Mouse (Mus musculus) forebrain, embryonic 12.5 days (tissue): ENCODE data around the gene Gpx8. TPM values are rescaled to one million over a fixed set of nuclear protein-coding genes. Genes with fewer than 3 reads are reported as not detected.
A peak's percentile ranks its signal among the peaks of the same experiment; 100 is the strongest.
"Not testable (repeated sequence)": the region's sequence is repeated elsewhere in the genome, so short reads cannot be mapped to it uniquely, and the experiment has no call there.

Experiments
- ATAC-seq: fragments of 200-750 bp; cut with Nextera tagmentation; 2 replicates; pipeline ENCODE4 v1.8.0; 2017; ENCODE audit warnings: moderate TSS enrichment; ENCODE audit not compliant: low FRiP score
- H3K27ac ChIP-seq: fragments of 300-500 bp; sonication (generic); 2 replicates; pipeline ENCODE4 v1.5.1; 2016; ENCODE audit warnings: mild to moderate bottlenecking
- H3K27me3 ChIP-seq: fragments of 300-500 bp; sonication (generic); 2 replicates; pipeline ENCODE4 v1.6.1; 2016; ENCODE audit warnings: mild to moderate bottlenecking
- H3K36me3 ChIP-seq: fragments of 300-500 bp; sonication (generic); replicated peaks from 2 replicates; pipeline ENCODE4 v1.6.1; 2016; ENCODE audit warnings: mild to moderate bottlenecking
- H3K4me1 ChIP-seq: fragments of 300-500 bp; sonication (generic); 2 replicates; pipeline ENCODE4 v1.6.1; 2016
- H3K4me2 ChIP-seq: fragments of 300-500 bp; sonication (generic); 2 replicates; pipeline ENCODE4 v1.6.1; 2016; ENCODE audit warnings: mild to moderate bottlenecking, moderate library complexity
- H3K4me3 ChIP-seq: fragments of 300-500 bp; sonication (generic); replicated peaks from 2 replicates; pipeline ENCODE4 v1.5.1; 2016; ENCODE audit warnings: mild to moderate bottlenecking
- H3K9ac ChIP-seq: fragments of 300-500 bp; sonication (generic); 2 replicates; pipeline ENCODE4 v1.6.1; 2016; ENCODE audit warnings: mild to moderate bottlenecking
- H3K9me3 ChIP-seq: fragments of 300-500 bp; sonication (generic); 2 replicates; pipeline ENCODE4 v1.6.1; 2016
- WGBS: fragments of 180-500 bp; shearing (Covaris S2); methylation state at CpG from one replicate; pipeline ENCODE4 v1.1.7; 2016; 5-methylcytosine and 5-hydroxymethylcytosine counted together
- polyA plus RNA-seq: library from polyadenylated mRNA; unstranded; fragments of >200 nt; fragmentation: Nextera tagmentation; extraction: Ambion mirVana; gene quantifications from 2 replicates; pipeline ENCODE4 v1.2.1, GENCODE M21; 2016

Gpx8 gene
- polyA plus RNA-seq, 1 experiment from 2014 or later, result 81.2 TPM

GRCm38 (mm10) chr13:113021521-113021920 lies 24.7 kb downstream of the Gpx8 start:
- no peak overlapping the region for H3K4me2 ChIP-seq
- peaks cover 21% of the 10 kb centered on the region for H3K27me3 ChIP-seq
- no peaks in the 10 kb centered on the region for H3K9me3 ChIP-seq
- no peak for ATAC-seq
- H3K4me1 ChIP-seq, result no peaks in the 10 kb centered on the region
- H3K27ac ChIP-seq, result no peak overlapping the region
- H3K4me3 ChIP-seq, result no peak overlapping the region
- H3K9ac ChIP-seq, result no peak overlapping the region
- no peaks in the 10 kb centered on the region for H3K36me3 ChIP-seq
- 91% methylated on average over 2 of the region's 2 CpGs for WGBS

- H3K4me3 ChIP-seq, H3K4me1 ChIP-seq, ATAC-seq, H3K36me3 ChIP-seq, H3K9ac ChIP-seq, H3K4me2 ChIP-seq, H3K27me3 ChIP-seq, H3K27ac ChIP-seq, H3K9me3 ChIP-seq: not testable (repeated sequence)
- WGBS, result 57% methylated on average over 18 of the region's 20 CpGs
These were observed 32.8 kb downstream of the Gpx8 start for GRCm38 (mm10) chr13:113013174-113013953.

- no peaks in the 10 kb centered on the region for H3K36me3 ChIP-seq
- no peak overlapping the region for H3K4me2 ChIP-seq
- H3K4me3 ChIP-seq, result no peak overlapping the region
- no peak overlapping the region for H3K9ac ChIP-seq
- H3K9me3 ChIP-seq, result no peaks in the 10 kb centered on the region
- ATAC-seq, result no peak
- no peaks in the 10 kb centered on the region for H3K4me1 ChIP-seq
- H3K27me3 ChIP-seq, result 0 out of 2 replicates have a peak, but pooled peaks cover 3% of the 10 kb centered on the region
- 81% methylated on average over 6 of the region's 6 CpGs for WGBS
- no peak overlapping the region for H3K27ac ChIP-seq
These were observed 33.5 kb downstream of the Gpx8 start for GRCm38 (mm10) chr13:113012683-113013082.

- peaks cover 68% of the 10 kb centered on the region for H3K27me3 ChIP-seq
- H3K9me3 ChIP-seq, result no peaks in the 10 kb centered on the region
- WGBS, result 75% methylated on average over 9 of the region's 9 CpGs
These were observed 45.5 kb downstream of the Gpx8 start for GRCm38 (mm10) chr13:113000576-113001318.

GRCm38 (mm10) chr13:113000090-113000489 lies 46.1 kb downstream of the Gpx8 start:
- Histone ChIP-seq H3K9ac (no peak overlapping the region), H3K4me1 (peaks cover 11% of the 10 kb centered on the region), H3K36me3 (no peaks in the 10 kb centered on the region), H3K9me3 (no peaks in the 10 kb centered on the region), H3K4me2 (no peak overlapping the region), H3K27ac (no peak overlapping the region), H3K27me3 (peaks cover 74% of the 10 kb centered on the region), H3K4me3 (no peak overlapping the region)
- ATAC-seq, result no peak
- 82% methylated on average over 3 of the region's 3 CpGs for WGBS

More at GRCm38 (mm10) chr13:113000576-113001318, 45.5 kb downstream of the Gpx8 start:
- Histone ChIP-seq H3K27ac (no peak overlapping the region), H3K4me1 (peaks cover 11% of the 10 kb centered on the region), H3K4me3 (no peak overlapping the region), H3K4me2 (no peak overlapping the region), H3K9ac (no peak overlapping the region), H3K36me3 (no peaks in the 10 kb centered on the region)
- no peak for ATAC-seq

GRCm38 (mm10) chr13:112998427-112999201 lies 47.6 kb downstream of the Gpx8 start:
- no peaks in the 10 kb centered on the region for H3K36me3 ChIP-seq
- H3K4me1 ChIP-seq, result peaks cover 21% of the 10 kb centered on the region
- no peak overlapping the region for H3K27ac ChIP-seq
- WGBS, result under 1% methylated on average over 46 of the region's 46 CpGs
- ATAC-seq, result peak; percentile 52
- peak overlapping the region; percentile 77 for H3K4me2 ChIP-seq
- H3K9me3 ChIP-seq, result no peaks in the 10 kb centered on the region
- peak overlapping the region; percentile 43 for H3K4me3 ChIP-seq
- peak overlapping the region; percentile 50 for H3K9ac ChIP-seq
- peaks cover 89% of the 10 kb centered on the region for H3K27me3 ChIP-seq

- Histone ChIP-seq H3K4me3 (no peak overlapping the region), H3K36me3 (no peaks in the 10 kb centered on the region), H3K9me3 (no peaks in the 10 kb centered on the region), H3K4me2 (no peak overlapping the region), H3K4me1 (peaks cover 25% of the 10 kb centered on the region), H3K9ac (no peak overlapping the region), H3K27me3 (peaks cover 95% of the 10 kb centered on the region), H3K27ac (no peak overlapping the region)
- 67% methylated on average over 6 of the region's 6 CpGs for WGBS
- ATAC-seq, result no peak
These were observed 48.8 kb downstream of the Gpx8 start for GRCm38 (mm10) chr13:112997369-112997768.

GRCm38 (mm10) chr13:112996407-112996806 lies 49.8 kb downstream of the Gpx8 start:
- WGBS, result 57% methylated on average over 4 of the region's 4 CpGs

GRCm38 (mm10) chr13:112994191-112994590 lies 52.0 kb downstream of the Gpx8 start:
- ATAC-seq, result peak; percentile 54; the same call in 1 of the 2 replicates
- H3K9me3 ChIP-seq, result no peaks in the 10 kb centered on the region
- peaks cover 31% of the 10 kb centered on the region for H3K4me1 ChIP-seq
- no peak overlapping the region for H3K27ac ChIP-seq
- H3K4me2 ChIP-seq, result peak overlapping the region; percentile 91
- under 1% methylated on average over 25 of the region's 25 CpGs for WGBS
- H3K9ac ChIP-seq, result peak overlapping the region; percentile 42; the same call in 1 of the 2 replicates
- peaks cover 96% of the 10 kb centered on the region for H3K27me3 ChIP-seq
- no peaks in the 10 kb centered on the region for H3K36me3 ChIP-seq
- H3K4me3 ChIP-seq, result peak overlapping the region; percentile 45

More at GRCm38 (mm10) chr13:112996407-112996806, 49.8 kb downstream of the Gpx8 start:
- Histone ChIP-seq H3K27me3 (peaks cover 92% of the 10 kb centered on the region), H3K36me3 (no peaks in the 10 kb centered on the region), H3K4me3 (no peak overlapping the region), H3K27ac (no peak overlapping the region), H3K4me2 (no peak overlapping the region), H3K9ac (no peak overlapping the region), H3K4me1 (peaks cover 25% of the 10 kb centered on the region), H3K9me3 (no peaks in the 10 kb centered on the region)
- ATAC-seq, result no peak

- Histone ChIP-seq H3K36me3 (no peaks in the 10 kb centered on the region), H3K27ac (no peak within 1 kb of the TSS), H3K9me3 (no peaks in the 10 kb centered on the region), H3K4me1 (peaks cover 30% of the 10 kb centered on the region), H3K4me3 (peak within 1 kb of the TSS; percentile 45), H3K4me2 (peak within 1 kb of the TSS; percentile 91), H3K27me3 (peaks cover 96% of the 10 kb centered on the region), H3K9ac (peak within 1 kb of the TSS; percentile 42)
- under 1% methylated on average over 55 of the region's 63 CpGs for WGBS
- peak; percentile 48 for ATAC-seq
These were observed 52.6 kb downstream of the Gpx8 start, which contains the start of gene Mcidas for GRCm38 (mm10) chr13:112993531-112994152. TSS of gene Mcidas (plus strand) at chr13:112993845.
